Mouse (Mus musculus) CH12.LX (cell line): ENCODE results near the gene Nt5c2. TPM values are rescaled to one million over a fixed set of nuclear protein-coding genes. Genes with fewer than 3 reads are reported as not detected.

Source experiments
- DNase-seq: peaks from one replicate; pipeline ENCODE4 v3.0.0-alpha.2; 2013; ENCODE audit errors: extremely low read depth
- H3K27ac ChIP-seq: 2 replicates; pipeline ENCODE4 v1.5.1; 2012; ENCODE audit warnings: low read depth, mild to moderate bottlenecking, control low read depth, moderate library complexity; ENCODE audit not compliant: insufficient read depth
- H3K27me3 ChIP-seq: replicated peaks from 2 replicates; pipeline ENCODE3; 2012; ENCODE audit warnings: inconsistent platforms
- H3K36me3 ChIP-seq, 2 experiments: replicated peaks in 1 of 2; 2 replicates each; pipeline versions ENCODE3 to v1.6.1; 2012; ENCODE audit warnings: inconsistent platforms in 1 of 2, low read length in 1 of 2, mild to moderate bottlenecking in 1 of 2, mixed read lengths in 1 of 2, moderate library complexity in 1 of 2; ENCODE audit not compliant: control insufficient read depth in 1 of 2, insufficient read depth in 1 of 2
- H3K4me1 ChIP-seq, 2 experiments: 2 replicates each; pipeline ENCODE4 v1.6.1; 2012; ENCODE audit warnings: inconsistent platforms in 1 of 2, moderate library complexity in 1 of 2; ENCODE audit not compliant: insufficient read depth in 2 of 2, control insufficient read depth in 1 of 2
- H3K4me2 ChIP-seq: 2 replicates; pipeline ENCODE4 v1.6.1; 2012; ENCODE audit warnings: low read depth, mild to moderate bottlenecking, control low read depth; ENCODE audit not compliant: poor library complexity, insufficient read depth, severe bottlenecking
- H3K4me3 ChIP-seq, 3 experiments: fragments of 150-350 bp in 1 of 3; sonication (generic) in 1 of 3; replicated peaks in 1 of 3; 2 replicates each; pipeline versions ENCODE3 to v1.5.1; 2011 to 2012; ENCODE audit warnings: low read depth in 2 of 3, low read length in 2 of 3, mild to moderate bottlenecking in 2 of 3, moderate library complexity in 2 of 3, control low read depth in 1 of 3, improper control_type of control experiment in 1 of 3, inconsistent platforms in 1 of 3, mixed read lengths in 1 of 3; ENCODE audit not compliant: poor library complexity in 1 of 3
- H3K79me2 ChIP-seq: replicated peaks from 2 replicates; pipeline ENCODE4 v1.6.1; 2012; ENCODE audit warnings: mild to moderate bottlenecking, moderate library complexity; ENCODE audit not compliant: control insufficient read depth, poor library complexity, insufficient read depth, severe bottlenecking; ENCODE audit errors: extremely low read depth
- H3K9ac ChIP-seq: 2 replicates; pipeline ENCODE4 v1.6.1; 2012; ENCODE audit warnings: low read depth, mild to moderate bottlenecking, control low read depth, moderate library complexity; ENCODE audit not compliant: insufficient read depth
- H3K9me3 ChIP-seq: replicated peaks from 2 replicates; pipeline ENCODE3; 2012; ENCODE audit warnings: low read length, inconsistent platforms, mixed read lengths
- BHLHE40 ChIP-seq: IDR thresholded peaks from 2 replicates; pipeline ENCODE4 v1.6.1; 2011; ENCODE audit warnings: mild to moderate bottlenecking, low read depth, low read length, improper control_type of control experiment
- CHD1 ChIP-seq: IDR thresholded peaks from 2 replicates; pipeline ENCODE4 v1.6.1; 2012; ENCODE audit warnings: low read depth, low read length, improper control_type of control experiment, inconsistent platforms
- CHD2 ChIP-seq: IDR thresholded peaks from 2 replicates; pipeline ENCODE4 v1.6.1; 2011; ENCODE audit warnings: low read length, improper control_type of control experiment
- CTCF ChIP-seq, 2 experiments: IDR thresholded peaks in 1 of 2; conservative IDR thresholded peaks in 1 of 2; 2 replicates each; pipeline ENCODE4 v1.5.1; 2011 to 2012; ENCODE audit warnings: low read depth in 2 of 2, low read length in 2 of 2, improper control_type of control experiment in 1 of 2, inconsistent platforms in 1 of 2, mild to moderate bottlenecking in 1 of 2, moderate library complexity in 1 of 2
- E2F4 ChIP-seq: IDR thresholded peaks from 2 replicates; pipeline ENCODE4 v1.6.1; 2011; ENCODE audit warnings: low read depth, low read length, improper control_type of control experiment; ENCODE audit not compliant: insufficient replicate concordance
- ELF1 ChIP-seq: IDR thresholded peaks from 2 replicates; pipeline ENCODE4 v1.6.1; 2014; ENCODE audit warnings: low read depth, mild to moderate bottlenecking, inconsistent platforms, low read length, improper control_type of control experiment
- EP300 ChIP-seq: IDR thresholded peaks from 2 replicates; pipeline ENCODE4 v1.6.1; 2011; ENCODE audit warnings: low read length, improper control_type of control experiment
- ETS1 ChIP-seq: conservative IDR thresholded peaks from 2 replicates; pipeline ENCODE4 v1.6.1; 2012; ENCODE audit warnings: low read depth, mild to moderate bottlenecking, inconsistent platforms, low read length, improper control_type of control experiment, moderate library complexity
- GABPA ChIP-seq: IDR thresholded peaks from 2 replicates; pipeline ENCODE4 v1.6.1; 2012; ENCODE audit warnings: low read depth, low read length, improper control_type of control experiment, inconsistent platforms; ENCODE audit not compliant: insufficient replicate concordance
- IRF4 ChIP-seq: IDR thresholded peaks from 2 replicates; pipeline ENCODE4 v1.6.1; 2014; ENCODE audit warnings: low read depth, mild to moderate bottlenecking, inconsistent platforms, low read length, improper control_type of control experiment
- JUN ChIP-seq: IDR thresholded peaks from 2 replicates; pipeline ENCODE4 v1.6.1; 2011; ENCODE audit warnings: low read depth, mild to moderate bottlenecking, low read length, improper control_type of control experiment, moderate library complexity; ENCODE audit not compliant: insufficient read depth
- JUND ChIP-seq: conservative IDR thresholded peaks from 2 replicates; pipeline ENCODE4 v1.6.1; 2011; ENCODE audit warnings: low read depth, low read length, improper control_type of control experiment
- KAT2A ChIP-seq: IDR thresholded peaks from 2 replicates; pipeline ENCODE4 v1.6.1; 2012; ENCODE audit warnings: low read length, improper control_type of control experiment, inconsistent platforms; ENCODE audit not compliant: insufficient replicate concordance
- MAFK ChIP-seq: IDR thresholded peaks from 2 replicates; pipeline ENCODE4 v1.6.1; 2011; ENCODE audit warnings: low read length, improper control_type of control experiment; ENCODE audit not compliant: insufficient replicate concordance
- MAX ChIP-seq: IDR thresholded peaks from 2 replicates; pipeline ENCODE4 v1.6.1; 2011; ENCODE audit warnings: low read length, improper control_type of control experiment
- MAZ ChIP-seq: IDR thresholded peaks from 2 replicates; pipeline ENCODE4 v1.6.1; 2012; ENCODE audit warnings: low read depth, mild to moderate bottlenecking, inconsistent platforms, low read length, improper control_type of control experiment, moderate library complexity
- MEF2A ChIP-seq: IDR thresholded peaks from 2 replicates; pipeline ENCODE4 v1.6.1; 2014; ENCODE audit warnings: low read depth, mild to moderate bottlenecking, inconsistent platforms, low read length, improper control_type of control experiment, borderline replicate concordance
- MXI1 ChIP-seq: IDR thresholded peaks from 2 replicates; pipeline ENCODE4 v1.6.1; 2011; ENCODE audit warnings: mild to moderate bottlenecking, low read depth, low read length, improper control_type of control experiment
- MYC ChIP-seq: IDR thresholded peaks from 2 replicates; pipeline ENCODE4 v1.6.1; 2011; ENCODE audit warnings: low read depth, mild to moderate bottlenecking, improper control_type of control experiment, low read length
- NELFE ChIP-seq: IDR thresholded peaks from 2 replicates; pipeline ENCODE4 v1.6.1; 2011; ENCODE audit warnings: low read depth, low read length, improper control_type of control experiment
- NRF1 ChIP-seq: IDR thresholded peaks from 2 replicates; pipeline ENCODE4 v1.6.1; 2014; ENCODE audit warnings: low read depth, mild to moderate bottlenecking, inconsistent platforms, low read length, improper control_type of control experiment, moderate library complexity
- PAX5 ChIP-seq: IDR thresholded peaks from 2 replicates; pipeline ENCODE4 v1.6.1; 2012; ENCODE audit warnings: low read length, inconsistent platforms, mixed read lengths
- POLR2A ChIP-seq: IDR thresholded peaks from 2 replicates; pipeline ENCODE4 v1.6.1; 2011; ENCODE audit warnings: low read depth, mild to moderate bottlenecking, improper control_type of control experiment, low read length
- POLR2AphosphoS2 ChIP-seq: IDR thresholded peaks from 2 replicates; pipeline ENCODE4 v1.6.1; 2011; ENCODE audit warnings: low read depth, low read length, improper control_type of control experiment
- RAD21 ChIP-seq: IDR thresholded peaks from 2 replicates; pipeline ENCODE4 v1.6.1; 2011; ENCODE audit warnings: low read depth, mild to moderate bottlenecking, low read length, improper control_type of control experiment, moderate library complexity
- SIN3A ChIP-seq: IDR thresholded peaks from 2 replicates; pipeline ENCODE4 v1.6.1; 2012; ENCODE audit warnings: low read length, improper control_type of control experiment, inconsistent platforms
- SMC3 ChIP-seq: IDR thresholded peaks from 2 replicates; pipeline ENCODE4 v1.6.1; 2011; ENCODE audit warnings: low read depth, low read length, improper control_type of control experiment
- TBP ChIP-seq: conservative IDR thresholded peaks from 2 replicates; pipeline ENCODE4 v1.6.1; 2011; ENCODE audit warnings: low read depth, low read length, improper control_type of control experiment
- TCF12 ChIP-seq: IDR thresholded peaks from 2 replicates; pipeline ENCODE4 v1.6.1; 2014; ENCODE audit warnings: low read depth, mild to moderate bottlenecking, inconsistent platforms, low read length, improper control_type of control experiment
- ZC3H11A ChIP-seq: IDR thresholded peaks from 2 replicates; pipeline ENCODE4 v1.6.1; 2012; ENCODE audit warnings: low read depth, mild to moderate bottlenecking, inconsistent platforms, low read length, improper control_type of control experiment
- ZMIZ1 ChIP-seq: IDR thresholded peaks from 2 replicates; pipeline ENCODE4 v1.6.1; 2012; ENCODE audit warnings: low read depth, mild to moderate bottlenecking, inconsistent platforms, low read length, improper control_type of control experiment
- ZNF384 ChIP-seq: IDR thresholded peaks from 2 replicates; pipeline ENCODE4 v1.6.1; 2012; ENCODE audit warnings: low read depth, low read length, improper control_type of control experiment, inconsistent platforms
- dilution Hi-C: fragments of 300-500 bp; cut with MboI; formaldehyde crosslinking; loops from 2 replicates; pipeline ENCODE4 v1.14.3; 2020; ENCODE audit warnings: low sequenced_read_pairs; ENCODE audit not compliant: extremely low pct_unique_long_range_greater_than_20kb, extremely low pct_ligation_motif_present
- in situ Hi-C: fragments of 300-500 bp; cut with MboI; formaldehyde crosslinking; loops from 3 replicates; pipeline ENCODE4 v1.14.3; 2019; ENCODE audit warnings: low sequenced_read_pairs, low pct_ligation_motif_present, low pct_unique_long_range_greater_than_20kb, mixed read lengths
- polyA plus RNA-seq: library from polyadenylated mRNA; unstranded; fragments of >175 nt; gene quantifications from 2 replicates; pipeline ENCODE4 v1.2.1, GENCODE M21; 2012; ENCODE audit warnings: low read depth; ENCODE audit not compliant: insufficient read length
- total RNA-seq, 2 experiments: library from RNA; depleted of rRNA; stranded (reverse); fragments of 300-350 nt in 1 of 2; fragments of >200 nt in 1 of 2; gene quantifications; 2 replicates each; pipeline ENCODE4 v1.2.3; 2012 to 2014

Nt5c2 gene
- total and polyA plus RNA-seq, 3 experiments, result 15.1 to 62.9 (median 21.1) TPM

DNA sequence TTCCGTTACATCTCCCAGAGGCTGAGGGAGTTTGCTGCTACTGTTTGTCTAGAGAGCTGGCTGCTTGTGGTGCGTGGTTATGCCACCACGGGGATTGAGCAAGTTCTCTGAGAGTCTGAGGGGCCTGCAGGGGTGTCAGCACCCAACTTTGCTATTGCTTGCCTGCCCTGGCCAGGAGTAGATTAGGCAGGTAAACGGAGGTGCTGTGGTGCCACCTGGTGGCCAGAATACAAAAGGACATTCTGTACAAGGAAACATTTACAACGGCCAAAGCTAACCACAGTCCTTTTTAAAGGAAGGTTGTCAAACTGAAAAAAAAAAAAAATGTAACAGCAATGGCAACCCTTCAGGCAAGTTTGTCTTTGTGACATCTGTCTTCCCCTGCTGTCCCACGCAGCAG lies 145.4 kb downstream of the Nt5c2 start:
- dilution Hi-C loops (no loop called here), in situ Hi-C loops (no loop called here)
- Histone ChIP-seq H3K4me2 (no peak overlapping the region), H3K9me3 (no peaks in the 10 kb centered on the region), H3K36me3 (peaks cover 0 to 10% of the 10 kb centered on the region in 2 experiments), H3K27ac (no peak overlapping the region), H3K79me2 (no peaks in the 10 kb centered on the region), H3K4me1 (no peaks in the 10 kb centered on the region), H3K9ac (no peak overlapping the region), H3K4me3 (no peak overlapping the region), H3K27me3 (no peaks in the 10 kb centered on the region)
- peak; percentile 71 for DNase-seq
- TF ChIP-seq KAT2A (no peak), CHD1 (no peak), SMC3 (peak; percentile 94), MAX (no peak), TBP (no peak), E2F4 (no peak), SIN3A (peak; percentile 50; the same call in 1 of the 2 replicates), POLR2AphosphoS2 (no peak), POLR2A (no peak), ETS1 (no peak), BHLHE40 (no peak), CTCF (conservative IDR thresholded peaks at IDR 0.05 in 1 of 2, IDR thresholded peaks at IDR 0.05 in 1 of 2; ENCODE audit: low read depth in 2 of 2, low read length in 2 of 2) (peak; percentile 44 to 92), IRF4 (no peak), CHD2 (no peak), PAX5 (no peak), GABPA (no peak), ELF1 (no peak), TCF12 (no peak), MAZ (no peak), ZMIZ1 (no peak), MYC (no peak), ZNF384 (peak; percentile 51), NELFE (no peak), RAD21 (peak; percentile 90), JUN (no peak), MAFK (no peak), JUND (no peak), NRF1 (no peak), MEF2A (no peak), EP300 (no peak), ZC3H11A (peak; percentile 57; the same call in 1 of the 2 replicates), MXI1 (no peak)
